Mouse (Mus musculus): Measurements from ENCODE around the gene Blvra.

Gene Blvra

DNA sequence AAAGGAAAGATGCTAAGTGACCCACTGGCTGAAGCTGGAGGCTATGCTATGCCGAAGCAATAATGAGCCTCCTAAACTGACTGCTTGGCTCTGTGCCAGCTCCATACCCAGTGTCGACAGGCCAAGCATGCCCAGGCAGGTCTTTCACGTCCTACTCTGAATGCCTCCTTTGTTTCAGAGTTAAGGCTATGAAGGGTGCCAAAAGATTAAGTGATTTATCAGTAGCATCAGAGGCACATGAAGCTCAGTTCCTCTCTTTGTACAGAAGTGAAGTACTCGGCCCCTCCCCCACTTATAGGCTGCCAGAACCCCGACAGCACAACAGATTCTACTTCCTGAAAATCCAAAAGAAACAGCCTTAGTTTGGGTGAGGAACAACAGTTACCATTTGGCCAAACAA is 66.5 kb downstream of the Blvra start:
- DNase-seq (ENCODE audit: low spot score): no peak

DNA sequence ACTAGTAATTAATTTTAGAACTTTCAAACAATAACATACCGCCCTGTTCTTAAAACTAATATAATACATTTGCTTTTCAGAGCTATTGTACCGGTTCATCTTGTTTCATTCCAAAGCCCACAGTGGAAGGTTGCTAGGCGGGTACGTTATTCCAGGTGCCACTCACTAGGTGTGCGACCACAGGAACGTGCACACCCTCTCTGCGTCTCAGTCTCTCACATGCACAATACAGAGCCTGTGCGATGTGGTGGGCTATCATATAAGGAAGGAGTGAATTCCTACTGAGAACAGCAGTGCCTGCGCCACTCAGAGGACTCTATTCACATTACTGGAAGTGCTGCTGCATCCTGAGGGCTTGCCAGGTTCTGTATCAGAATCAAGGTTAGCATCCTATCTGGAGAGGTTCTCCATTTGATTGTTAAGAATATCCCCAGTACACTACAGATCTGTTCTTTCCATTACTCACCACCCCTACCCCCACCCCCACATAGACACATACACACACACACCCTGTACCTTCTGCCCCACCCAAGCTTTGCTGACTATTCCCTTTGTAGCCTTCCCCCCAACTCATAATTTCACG is 67.5 kb downstream of the Blvra start:
- DNase-seq (ENCODE audit: low spot score): no peak

DNA sequence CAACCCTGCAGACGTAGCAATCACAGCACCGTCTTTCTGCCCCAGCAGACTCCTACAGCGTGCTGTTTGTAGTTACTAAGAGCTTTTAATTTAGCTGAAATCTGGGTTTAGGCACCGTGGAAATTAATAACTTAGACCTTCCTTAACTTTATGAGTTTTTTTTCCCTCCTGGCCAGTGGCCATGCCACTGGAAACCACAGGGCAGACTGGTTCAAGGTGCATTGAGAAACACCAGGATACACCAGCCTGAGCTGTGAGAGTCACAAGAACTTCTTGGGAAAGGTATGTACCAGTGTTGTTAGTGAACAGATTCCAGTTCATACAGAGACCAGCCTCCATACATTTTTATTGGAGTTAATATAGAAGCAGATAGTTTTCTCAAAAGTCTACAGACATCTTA is 68.0 kb downstream of the Blvra start:
- no peak for DNase-seq (ENCODE audit: low spot score)

DNA sequence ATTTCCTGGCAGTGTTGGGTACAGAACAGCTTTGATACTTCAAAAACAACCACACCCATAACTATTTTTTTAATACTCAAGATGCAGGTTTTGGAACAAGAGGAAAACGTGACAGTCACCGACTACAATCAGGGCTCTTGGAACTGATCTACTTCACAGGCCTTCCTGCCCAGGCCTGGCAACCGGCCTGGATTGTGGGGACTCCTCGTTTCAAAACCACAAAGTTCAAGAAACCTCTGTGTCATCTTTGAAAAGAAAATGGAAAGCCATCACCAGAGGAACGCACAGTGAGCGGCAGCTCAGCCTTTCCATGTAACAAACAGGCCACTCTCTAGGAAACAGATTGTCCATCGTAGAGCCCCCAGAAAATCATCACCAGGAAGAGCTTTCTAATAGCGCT is 68.6 kb downstream of the Blvra start:
- DNase-seq (ENCODE audit: low spot score): no peak

DNA sequence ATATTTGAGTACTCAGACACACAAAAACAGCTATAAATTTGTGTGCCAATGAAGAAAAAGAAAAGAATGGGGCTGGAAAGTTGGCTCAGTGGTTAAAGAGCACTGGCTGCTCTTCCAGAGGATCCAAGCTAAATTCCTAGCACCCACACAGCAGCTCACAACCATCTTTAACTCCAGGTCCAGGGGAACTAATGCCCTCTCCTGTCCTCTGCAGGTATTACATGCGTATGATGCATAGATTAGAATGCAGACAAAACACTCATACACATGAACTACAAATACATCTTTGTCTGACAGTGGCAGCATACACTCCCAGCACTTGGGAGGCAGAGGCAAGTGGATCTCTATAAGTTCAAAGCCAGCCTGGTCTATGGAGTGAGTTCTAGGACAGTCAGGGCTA is 69.1 kb downstream of the Blvra start:
- DNase-seq (ENCODE audit: low spot score): no peak

DNA sequence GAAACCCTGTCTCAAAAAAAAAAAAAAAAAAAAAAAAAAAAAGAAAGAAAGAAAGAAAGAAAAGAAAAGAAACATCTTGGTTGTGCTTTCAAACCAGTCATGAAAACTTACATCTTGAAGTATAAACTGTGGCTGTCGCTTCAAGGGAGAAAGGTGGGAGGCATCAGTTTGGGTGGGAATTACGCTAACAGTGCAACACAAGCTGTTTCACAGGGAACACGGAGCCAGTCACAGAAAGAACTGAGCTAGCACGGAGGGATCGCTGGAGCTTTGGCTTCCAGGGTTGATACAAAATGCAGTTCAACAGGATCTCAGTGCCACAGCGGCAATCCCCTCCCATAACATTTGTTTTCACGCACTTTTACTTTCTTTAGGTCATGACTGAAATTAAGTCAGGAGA is 69.5 kb downstream of the Blvra start:
- DNase-seq (ENCODE audit: low spot score): no peak

DNA sequence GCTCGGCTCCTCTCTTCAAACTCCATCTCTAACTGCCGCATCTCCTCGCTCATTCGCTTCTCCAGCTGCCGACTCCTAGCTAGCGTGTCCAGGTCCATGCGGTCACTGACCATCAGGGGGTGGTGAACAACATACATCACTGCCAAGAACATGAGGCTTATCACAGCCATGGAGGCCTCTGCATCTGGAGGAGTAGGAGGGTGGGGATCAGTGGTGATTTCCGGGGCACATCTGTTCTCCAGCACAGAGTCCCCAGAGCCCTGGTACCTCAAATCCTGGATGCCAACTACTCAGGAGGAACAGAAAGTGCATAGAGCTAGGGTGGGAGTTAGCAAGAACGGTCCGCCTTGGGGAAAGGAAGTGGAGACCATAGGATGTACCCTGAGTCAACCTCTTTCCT is 71.6 kb downstream of the Blvra start:
- DNase-seq (ENCODE audit: low spot score): no peak

DNA sequence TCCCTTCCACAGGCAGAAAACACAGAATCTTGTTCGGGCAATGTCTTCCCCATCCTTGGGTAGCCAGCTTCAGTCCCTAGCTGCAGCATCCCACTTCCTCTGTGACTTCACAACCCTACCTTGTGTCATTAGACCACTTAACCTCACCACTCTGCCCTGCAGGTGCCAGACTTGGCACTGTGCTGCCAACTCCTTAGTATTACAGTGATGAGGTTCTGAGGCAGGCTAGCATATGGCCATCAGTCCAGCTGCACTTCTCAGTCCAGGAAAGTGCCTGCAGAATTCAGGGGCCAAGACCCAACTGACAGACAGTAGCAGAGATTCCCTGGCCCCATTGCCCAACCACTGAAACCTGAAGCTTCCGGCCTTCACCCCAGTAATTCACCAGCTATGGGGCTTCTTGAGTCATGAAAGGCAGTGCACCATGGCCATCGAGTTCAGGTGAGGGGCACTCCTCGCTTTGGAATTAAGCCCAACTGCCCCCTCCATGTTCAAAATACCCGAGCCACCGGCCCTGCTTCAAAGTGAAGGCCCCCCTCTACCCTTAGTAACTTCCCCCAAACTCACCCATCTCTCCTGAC is 72.2 kb downstream of the Blvra start:
- no peak for DNase-seq (ENCODE audit: low spot score)

DNA sequence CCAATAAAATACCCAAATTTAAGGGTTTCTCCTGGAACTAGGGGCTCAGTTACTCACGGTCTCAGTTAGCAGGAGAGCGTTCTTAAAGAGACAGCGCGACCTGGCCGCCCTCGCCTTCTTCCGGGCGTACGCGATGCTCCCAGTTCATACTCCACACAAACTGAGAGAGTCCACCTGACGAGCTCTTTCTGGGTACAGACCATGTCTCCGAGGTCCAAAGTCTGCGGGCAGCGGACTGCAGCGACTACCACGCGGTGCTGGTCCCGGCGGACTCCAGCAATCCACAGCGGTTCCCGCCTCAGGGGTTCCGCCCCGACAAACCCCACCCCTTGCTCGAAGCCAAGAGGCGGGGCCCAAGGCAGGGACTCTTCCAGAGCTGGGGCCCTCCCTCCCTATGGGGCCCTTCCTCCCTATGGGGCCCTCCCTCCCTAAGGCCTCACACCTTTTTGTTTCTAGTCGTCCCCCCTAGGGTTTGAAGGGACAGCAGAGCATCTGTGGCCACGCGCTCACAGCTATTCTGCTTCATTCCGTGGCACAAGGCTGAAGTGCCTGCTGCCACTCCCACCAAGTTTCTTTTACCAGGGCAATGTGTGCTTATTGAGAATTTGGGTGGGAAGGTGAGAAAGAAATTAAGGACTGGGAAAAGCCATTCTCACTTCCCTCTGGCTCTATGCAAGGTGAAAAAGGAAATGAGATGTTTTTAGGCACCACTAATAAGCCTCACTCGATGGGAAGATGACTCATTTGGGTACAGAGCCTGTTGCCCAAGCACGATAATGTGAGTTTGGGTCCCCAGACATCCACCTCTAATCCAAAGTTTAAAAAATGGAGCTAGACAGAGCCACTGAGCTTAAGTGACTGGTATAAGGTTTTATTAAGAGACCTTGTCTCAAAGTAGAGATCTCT is 72.9 kb downstream of the Blvra start, which contains the start of gene Itpripl1:
Gene Itpripl1 (minus strand): TSS at position 285 of the 906 bp plus-strand sequence.
- DNase-seq (ENCODE audit: low spot score): peak; percentile 61

DNA sequence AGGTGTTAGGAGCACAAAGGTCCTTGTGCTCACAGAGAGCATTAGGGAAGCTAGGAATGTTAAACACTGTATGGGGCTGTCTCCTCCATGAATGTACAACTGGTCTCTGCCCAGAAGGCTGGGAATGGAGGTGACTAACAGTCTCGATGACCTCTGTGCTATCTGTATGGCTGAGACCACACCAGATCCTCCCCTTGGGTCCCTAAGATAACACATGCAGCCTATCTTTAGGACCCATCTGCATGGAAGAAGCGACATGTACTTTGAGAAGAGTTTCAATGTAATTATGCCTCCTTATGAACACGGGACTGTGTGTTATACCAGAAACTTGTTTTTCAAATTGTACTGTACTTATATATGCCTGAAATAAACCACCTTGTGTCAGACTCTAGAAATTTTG is 75.2 kb downstream of the Blvra start:
- DNase-seq (ENCODE audit: low spot score): no peak

Measured in ovary, adult 18-20 months (tissue).